Mouse (Mus musculus): Measurements from ENCODE around the gene Dst.

DNA sequence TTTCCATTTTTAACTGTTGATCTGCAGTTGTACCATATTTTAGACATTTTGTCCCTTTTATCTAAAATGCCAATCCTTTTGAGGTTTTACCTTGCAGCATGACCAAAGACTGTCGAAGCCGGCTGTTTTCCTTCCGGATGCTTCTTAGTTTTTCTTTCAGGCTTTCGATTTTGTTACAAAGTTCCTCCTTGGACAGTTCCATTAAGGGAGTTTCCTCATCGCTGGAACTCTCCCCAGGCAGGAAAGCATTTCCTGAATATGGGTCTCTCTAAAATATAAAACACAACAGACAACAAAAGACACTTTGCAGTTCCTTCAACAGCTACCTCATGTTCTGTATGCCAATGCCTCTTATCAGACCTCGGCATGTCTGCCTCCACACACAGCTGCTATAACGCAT lies 29.9 kb upstream of the Dst start:
- TF ChIP-seq TCF12 (IDR thresholded peaks at IDR 0.05; ENCODE audit: low read depth, low read length), result no peak
- TF ChIP-seq CTCF (conservative IDR thresholded peaks at IDR 0.05 in 1 of 2, IDR thresholded peaks at IDR 0.05 in 1 of 2; ENCODE audit: low read depth in 2 of 2, low read length in 2 of 2), result no peak
- TF ChIP-seq EP300 (IDR thresholded peaks at IDR 0.05; ENCODE audit: low read length), result no peak
- no peak for TF ChIP-seq MAX (IDR thresholded peaks at IDR 0.05; ENCODE audit: low read length)
- TF ChIP-seq ZNF384 (IDR thresholded peaks at IDR 0.05; ENCODE audit: low read depth, low read length), result no peak
- TF ChIP-seq MYC (IDR thresholded peaks at IDR 0.05; ENCODE audit: low read depth, low read length), result no peak
- TF ChIP-seq POLR2AphosphoS2 (IDR thresholded peaks at IDR 0.05; ENCODE audit: low read depth, low read length), result no peak
- no peak for TF ChIP-seq POLR2A (IDR thresholded peaks at IDR 0.05; ENCODE audit: low read depth, low read length)
- no peak for TF ChIP-seq CHD2 (IDR thresholded peaks at IDR 0.05; ENCODE audit: low read length)
